Mouse (Mus musculus) 3134 (cell line): ENCODE data around the gene Grik3.

Experiments
- DNase-seq: peaks from one replicate; pipeline ENCODE4 v3.0.0-alpha.2; 2011; ENCODE audit warnings: low spot score; ENCODE audit not compliant: insufficient read length; ENCODE audit errors: extremely low read depth

Grik3 gene

GRCm38 (mm10) chr4:125490661-125491504 is at the start of gene Grik3:
TSS of gene Grik3 (plus strand) at chr4:125490700.
- DNase-seq = no peak

GRCm38 (mm10) chr4:125441821-125442220 is 48.7 kb upstream of the Grik3 start:
- no peak for DNase-seq

GRCm38 (mm10) chr4:125444366-125444765 is 46.1 kb upstream of the Grik3 start:
- no peak for DNase-seq

DNA sequence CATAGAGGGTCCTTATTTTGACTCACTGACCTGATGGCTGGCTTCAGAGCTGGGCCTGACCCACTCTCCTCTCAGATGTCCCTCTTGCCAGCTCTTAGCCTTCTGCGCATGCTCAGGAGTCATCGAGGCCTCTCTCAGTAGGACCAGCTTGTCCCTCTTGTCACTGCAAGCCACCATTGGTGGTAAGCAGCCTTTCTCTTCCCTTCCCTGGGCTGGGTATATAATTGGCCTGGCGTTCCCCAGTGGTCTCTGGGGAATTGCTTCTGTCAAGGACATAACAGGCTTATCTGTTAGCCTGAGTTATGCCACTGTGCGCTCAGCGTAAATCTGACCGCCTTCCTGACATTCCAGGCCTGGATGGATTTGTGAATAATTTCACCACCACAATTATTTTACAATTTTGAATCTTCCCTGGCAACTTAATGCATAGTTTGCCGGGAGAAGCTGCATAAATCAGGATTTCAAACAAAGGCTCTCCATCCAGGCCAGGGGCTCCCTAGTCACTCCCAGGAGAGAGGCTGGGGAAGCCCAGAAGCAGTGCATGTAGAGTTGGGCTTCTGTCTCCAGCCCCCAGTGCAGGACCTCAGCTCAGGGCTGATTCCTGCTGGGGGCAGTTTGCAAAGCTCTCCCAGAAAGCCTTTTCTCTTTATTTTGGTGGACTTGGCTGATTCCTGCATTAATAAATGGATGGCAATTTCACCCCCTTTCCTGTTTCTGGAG is 39.7 kb upstream of the Grik3 start:
- DNase-seq = no peak

DNA sequence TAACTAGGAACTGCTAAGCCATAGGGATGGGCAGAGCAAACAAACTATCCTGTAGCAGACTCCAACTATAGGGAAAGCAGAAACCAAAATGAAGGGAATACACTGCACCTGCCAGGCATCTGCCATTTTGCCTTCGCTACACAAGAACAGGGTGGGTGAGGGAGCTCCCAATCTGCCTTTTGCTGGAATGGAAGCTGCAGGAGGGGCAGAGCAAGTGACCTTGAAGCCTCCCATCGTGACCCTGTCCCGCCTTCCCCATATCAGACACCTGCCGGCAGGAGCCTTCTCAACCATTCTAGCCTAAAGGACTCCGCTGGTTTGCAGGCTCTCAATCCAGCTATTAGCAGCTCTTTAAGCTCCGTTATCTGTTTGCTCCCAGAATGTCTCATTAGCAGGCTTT is 38.7 kb upstream of the Grik3 start:
- no peak for DNase-seq

DNA sequence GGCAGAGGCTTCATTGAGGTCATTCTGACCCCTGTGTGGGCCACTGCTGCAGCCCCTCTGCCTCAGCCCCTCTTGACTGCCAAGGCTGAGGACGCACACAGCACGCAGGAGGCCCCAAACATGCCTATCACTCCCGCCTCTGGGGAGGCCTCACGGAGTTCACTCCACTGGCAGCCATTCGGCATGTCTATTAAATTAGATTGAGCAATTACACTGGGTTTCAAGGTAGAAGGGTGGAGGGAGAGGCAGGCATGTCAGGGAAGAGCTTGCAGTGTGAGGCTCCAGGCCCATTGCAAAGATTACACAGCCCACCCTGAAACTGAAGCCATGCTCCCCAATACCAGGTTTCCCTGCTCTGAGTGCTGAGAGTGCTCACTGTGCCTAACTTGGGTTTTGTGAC is 34.0 kb upstream of the Grik3 start:
- DNase-seq = no peak

GRCm38 (mm10) chr4:125457152-125458093 is 33.1 kb upstream of the Grik3 start:
- no peak for DNase-seq

DNA sequence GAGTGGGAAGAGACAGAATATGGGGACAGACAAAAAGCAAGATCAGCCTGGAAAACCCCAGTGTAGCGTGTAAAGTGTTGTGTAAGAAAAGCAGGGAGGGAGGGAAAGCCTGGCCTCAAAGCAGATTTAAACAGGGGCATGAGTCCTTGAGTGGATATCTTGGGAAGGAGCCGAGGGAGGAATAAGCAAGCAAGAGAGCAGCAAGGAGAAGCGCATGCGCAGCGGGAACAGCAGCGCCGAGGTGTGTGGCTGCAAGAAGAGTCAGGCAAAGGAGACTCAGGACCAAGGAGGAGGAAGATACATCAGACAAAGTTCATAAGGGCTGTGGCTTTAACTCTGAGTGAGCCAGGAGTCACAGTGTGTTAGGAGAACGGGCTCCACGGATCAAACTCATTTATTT is 30.7 kb upstream of the Grik3 start:
- DNase-seq = no peak

DNA sequence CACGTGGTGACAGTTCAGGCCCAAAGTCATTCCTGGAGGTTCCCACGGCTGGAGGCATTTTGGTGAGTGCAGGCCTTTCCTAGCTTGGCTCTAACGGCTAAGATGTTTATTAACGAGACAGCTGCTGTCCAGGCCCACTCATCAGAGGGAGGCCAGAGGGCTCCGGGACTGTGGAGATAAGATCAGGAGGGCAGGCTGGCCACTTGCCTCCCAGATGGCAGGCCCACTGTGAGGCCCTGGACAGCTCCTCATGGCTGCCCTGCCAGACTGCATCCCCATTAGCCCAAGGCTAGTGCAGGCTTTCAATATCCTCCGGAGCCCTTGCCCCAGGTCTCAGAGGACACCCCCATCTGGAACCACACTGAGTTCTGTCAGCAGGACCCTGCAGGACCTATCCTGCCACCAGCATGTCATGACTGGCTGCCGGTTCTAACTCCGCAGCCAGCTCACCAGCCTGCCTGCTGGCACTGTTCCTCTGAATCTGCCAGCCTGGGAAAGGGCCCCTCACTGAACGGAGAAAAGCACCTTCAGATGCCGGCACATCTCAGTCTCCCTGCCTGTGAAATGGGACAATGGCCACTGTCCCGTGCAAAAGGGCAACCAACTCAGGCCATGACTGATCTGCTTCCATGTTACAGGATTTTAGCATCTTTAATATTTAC is 20.7 kb upstream of the Grik3 start:
- DNase-seq = no peak

DNA sequence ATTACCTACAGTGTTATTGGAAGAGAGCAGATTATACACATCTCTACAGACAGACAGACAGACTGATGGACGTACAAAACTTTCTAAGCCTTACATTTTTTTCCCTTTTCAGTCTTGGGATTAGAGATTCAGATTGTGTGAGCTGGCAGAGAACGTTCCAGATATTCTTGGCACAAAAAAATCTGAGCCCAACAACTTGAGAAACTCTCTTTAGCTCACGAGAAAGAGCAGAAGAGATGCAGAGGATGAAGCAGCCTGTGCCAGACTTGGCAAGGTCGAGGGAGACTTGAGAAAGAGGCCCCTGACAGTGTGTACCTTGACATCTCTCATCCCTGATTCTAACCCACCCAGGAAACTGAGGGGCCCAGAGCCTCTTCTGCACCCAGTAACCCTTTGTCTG is 15.6 kb upstream of the Grik3 start:
- DNase-seq = no peak

DNA sequence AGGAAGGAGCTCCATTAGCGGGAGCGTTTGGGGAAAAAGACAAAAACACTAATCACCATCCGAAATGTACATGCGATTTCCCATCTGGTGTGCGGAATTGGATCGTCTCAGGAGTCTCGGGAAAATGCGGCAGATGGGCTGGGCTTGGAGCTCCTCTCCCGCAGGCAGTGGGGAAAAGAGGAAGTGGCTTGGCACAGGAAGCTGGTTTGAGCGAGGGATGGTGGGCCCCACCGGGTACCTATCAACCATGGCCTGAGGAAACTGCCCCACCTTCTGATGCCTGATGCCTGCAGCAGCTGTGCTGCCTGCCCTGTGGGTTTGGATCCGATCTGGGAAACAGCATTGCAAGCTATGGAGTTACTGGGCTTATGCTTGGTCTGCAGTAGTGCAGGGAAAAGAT is 12.4 kb upstream of the Grik3 start:
- no peak for DNase-seq

- DNase-seq = no peak
Measured at GRCm38 (mm10) chr4:125481256-125481655, 9.2 kb upstream of the Grik3 start.

- DNase-seq = no peak
Measured at GRCm38 (mm10) chr4:125484131-125484530, 6.4 kb upstream of the Grik3 start.

GRCm38 (mm10) chr4:125485416-125486239 is 4.9 kb upstream of the Grik3 start:
- no peak for DNase-seq

- no peak for DNase-seq
Measured at GRCm38 (mm10) chr4:125486616-125487015, 3.9 kb upstream of the Grik3 start.

GRCm38 (mm10) chr4:125487031-125487430 is 3.5 kb upstream of the Grik3 start:
- DNase-seq = no peak

- no peak for DNase-seq
Measured at GRCm38 (mm10) chr4:125488796-125489637, 1.5 kb upstream of the Grik3 start.

GRCm38 (mm10) chr4:125489901-125490590 is 454 bp upstream of the Grik3 start:
- DNase-seq = no peak
